Mouse (Mus musculus): ENCODE measurements around the gene Adh7.

Gene Adh7

GRCm38 (mm10) chr3:138217631-138218264 lies at the start of gene Adh7:
Adh7 (plus strand) TSS chr3:138217760.
- DNase-seq (ENCODE audit: inconsistent ontology term) = no peak

DNA sequence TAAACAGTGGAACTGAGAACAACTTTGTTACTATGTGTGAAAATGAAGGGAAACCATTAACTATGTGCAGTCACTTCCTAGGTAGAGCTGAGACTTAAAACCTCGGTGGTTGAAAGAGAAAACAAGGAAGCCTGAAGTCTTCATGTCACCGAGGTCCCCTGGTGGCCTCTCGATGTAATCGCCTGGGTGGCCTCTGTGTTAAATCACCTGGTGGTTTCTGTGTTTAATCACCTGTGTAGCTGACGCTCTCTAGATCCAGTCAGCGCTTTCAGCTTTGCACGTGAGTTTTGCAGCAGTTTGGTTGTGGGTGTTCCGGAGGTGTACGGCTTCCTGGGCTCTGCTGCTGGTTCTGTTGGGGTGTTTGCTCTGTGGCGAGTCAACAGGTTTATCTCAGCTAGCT lies 44.3 kb upstream of the Adh7 start:
- no peak for DNase-seq (ENCODE audit: inconsistent ontology term)

DNA sequence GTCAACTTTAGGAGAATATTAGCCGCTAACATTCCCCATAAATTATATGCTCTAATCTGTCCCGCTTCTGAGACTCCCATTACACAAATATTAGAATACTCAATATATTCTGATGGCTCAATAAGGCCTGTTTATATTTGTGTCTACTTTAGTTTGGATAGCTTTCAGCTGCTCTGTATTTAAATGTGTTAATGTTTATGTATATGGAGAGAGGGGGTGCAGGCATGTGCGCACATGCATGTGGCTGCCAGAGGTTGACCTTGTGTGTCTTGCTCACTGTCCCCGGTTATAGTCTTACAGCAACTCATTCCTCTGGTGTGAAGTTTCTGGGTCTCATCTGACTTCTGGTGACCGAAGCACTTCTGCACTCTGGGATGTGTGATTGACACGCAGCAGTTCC lies 42.0 kb upstream of the Adh7 start:
- no peak for DNase-seq (ENCODE audit: inconsistent ontology term)

- no peak for DNase-seq (ENCODE audit: inconsistent ontology term)
These were observed 35.5 kb upstream of the Adh7 start for GRCm38 (mm10) chr3:138182019-138182418.

DNA sequence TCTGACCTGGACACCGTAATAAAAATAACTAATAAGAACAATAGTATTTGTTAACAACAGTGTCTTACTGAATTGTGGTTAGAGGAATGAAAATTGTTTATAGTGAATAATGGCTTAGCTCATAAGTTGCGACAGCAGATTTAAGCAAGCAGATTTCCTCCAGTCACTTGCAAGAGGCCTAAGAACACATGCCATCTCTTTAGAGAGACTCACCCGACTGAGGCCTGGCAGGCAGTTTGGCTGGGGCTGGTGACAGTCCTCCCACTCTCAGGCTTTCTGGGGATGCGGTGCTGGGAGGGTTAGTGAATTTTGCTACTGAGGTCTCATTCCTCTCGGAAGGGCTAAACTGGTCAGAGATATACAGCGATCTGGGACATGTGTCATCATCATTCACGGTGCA lies 34.2 kb upstream of the Adh7 start:
- DNase-seq (ENCODE audit: inconsistent ontology term) = no peak

DNA sequence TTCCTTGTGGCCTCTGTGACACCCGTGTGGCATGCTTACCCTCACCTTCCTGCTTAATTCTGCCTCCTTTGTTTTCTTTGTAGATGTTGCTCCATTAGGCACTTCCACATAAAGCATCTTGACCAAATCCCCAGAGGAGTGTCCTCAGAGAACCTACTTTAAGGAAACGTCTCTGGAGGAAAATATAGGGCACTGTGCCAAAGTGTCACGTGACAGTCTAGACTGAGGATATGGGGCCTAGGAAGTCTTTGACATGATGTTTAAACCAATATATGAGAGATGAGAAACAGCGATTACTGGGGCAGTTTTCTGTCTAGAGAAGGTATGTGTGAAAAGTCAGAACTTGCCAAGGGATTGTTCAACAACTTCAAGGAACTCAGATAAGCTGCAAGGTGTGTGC lies 32.3 kb upstream of the Adh7 start:
- DNase-seq (ENCODE audit: inconsistent ontology term) = no peak

- DNase-seq (ENCODE audit: inconsistent ontology term) = no peak
These were observed 31.3 kb upstream of the Adh7 start for GRCm38 (mm10) chr3:138185995-138186930.

- no peak for DNase-seq (ENCODE audit: inconsistent ontology term)
These were observed 25.3 kb upstream of the Adh7 start for GRCm38 (mm10) chr3:138192260-138192659.

DNA sequence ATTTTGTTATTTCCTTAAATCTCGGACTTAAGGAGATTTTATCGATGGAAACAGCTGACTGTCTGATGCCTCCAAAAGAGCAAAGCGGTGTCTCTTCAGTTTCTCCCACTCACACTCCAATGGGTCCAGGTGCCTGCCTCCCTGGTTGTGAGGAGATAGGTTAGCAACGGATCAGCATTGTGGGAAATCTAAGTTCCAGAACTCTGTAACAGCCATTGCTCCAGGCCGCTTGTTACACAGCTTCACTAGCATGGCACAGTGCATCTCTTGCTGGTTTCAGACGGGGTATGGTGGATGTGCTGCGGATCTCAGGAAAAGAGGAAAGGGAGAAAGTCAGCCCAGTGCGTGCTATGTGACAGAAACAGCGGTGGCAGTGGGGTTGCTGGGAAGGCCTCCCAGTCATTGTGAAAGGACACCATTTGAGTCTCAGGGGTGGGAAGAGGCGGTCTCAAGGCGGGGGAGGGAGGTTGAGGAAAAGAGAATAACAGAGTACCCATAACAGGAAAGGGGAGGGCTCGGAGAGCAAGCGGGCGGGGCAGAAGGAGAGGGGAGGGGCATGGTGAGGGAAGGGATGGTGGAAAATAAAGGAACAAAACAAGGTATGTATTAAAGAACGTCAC lies 23.8 kb upstream of the Adh7 start, which contains the start of gene 4930579F01Rik:
4930579F01Rik (minus strand) TSS at position 143 of the 620 bp plus-strand sequence.
- no peak for DNase-seq (ENCODE audit: inconsistent ontology term)

DNA sequence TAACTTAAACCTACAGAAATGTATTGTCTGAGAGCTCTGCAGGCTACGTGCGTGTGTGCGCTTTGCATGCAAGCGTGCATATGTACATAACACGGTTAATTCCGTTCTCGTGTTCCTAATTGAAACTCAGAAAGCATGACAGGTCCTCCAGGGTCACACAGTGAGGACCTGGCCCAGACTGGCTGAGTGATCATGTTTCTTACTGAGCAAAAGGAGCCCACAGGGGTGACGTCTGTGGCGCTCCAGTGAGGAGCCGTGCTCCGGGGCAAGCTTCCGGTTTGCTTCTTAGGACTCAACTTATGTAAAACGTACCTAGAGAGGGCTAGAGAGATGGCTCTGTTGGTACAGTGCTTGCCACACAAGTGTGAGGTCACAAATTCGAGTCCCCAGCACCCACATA lies 20.5 kb upstream of the Adh7 start:
- DNase-seq (ENCODE audit: inconsistent ontology term) = no peak

- peak; percentile 11 for DNase-seq (ENCODE audit: inconsistent ontology term)
These were observed 20.0 kb upstream of the Adh7 start for GRCm38 (mm10) chr3:138197556-138197955.

- peak; percentile 69 for DNase-seq (ENCODE audit: inconsistent ontology term)
These were observed 19.4 kb upstream of the Adh7 start for GRCm38 (mm10) chr3:138197973-138198721.

GRCm38 (mm10) chr3:138198722-138199068 lies 18.9 kb upstream of the Adh7 start:
- no peak for DNase-seq (ENCODE audit: inconsistent ontology term)

GRCm38 (mm10) chr3:138208821-138209220 lies 8.7 kb upstream of the Adh7 start:
- no peak for DNase-seq (ENCODE audit: inconsistent ontology term)

- no peak for DNase-seq (ENCODE audit: inconsistent ontology term)
These were observed 7.0 kb upstream of the Adh7 start for GRCm38 (mm10) chr3:138210432-138211075.

DNA sequence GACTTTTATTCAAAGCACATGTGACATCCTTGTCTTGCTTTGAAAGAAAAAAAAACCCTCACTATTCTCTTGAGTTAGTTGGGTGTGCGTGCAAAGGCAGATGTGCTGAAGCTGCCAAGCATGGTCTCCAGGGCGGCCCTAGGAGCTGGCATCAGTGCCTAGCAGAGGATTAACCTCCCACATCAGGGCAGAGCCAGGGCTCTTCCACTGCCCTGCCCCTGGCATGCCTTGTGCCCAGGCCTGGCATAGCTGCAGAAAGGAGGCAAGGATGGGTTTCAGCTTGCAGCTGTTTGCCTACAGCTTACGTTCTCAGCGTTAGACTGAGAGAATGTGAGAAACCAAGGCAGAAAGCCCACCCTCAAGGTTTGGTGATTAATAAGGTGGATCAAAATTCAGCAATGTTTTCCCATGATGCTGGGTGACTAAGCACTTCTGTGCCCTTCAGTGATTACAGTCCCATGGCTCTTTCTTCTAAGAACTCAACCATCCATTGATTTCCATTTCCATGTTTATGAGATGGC lies 5.1 kb upstream of the Adh7 start:
- DNase-seq (ENCODE audit: inconsistent ontology term) = no peak

DNA sequence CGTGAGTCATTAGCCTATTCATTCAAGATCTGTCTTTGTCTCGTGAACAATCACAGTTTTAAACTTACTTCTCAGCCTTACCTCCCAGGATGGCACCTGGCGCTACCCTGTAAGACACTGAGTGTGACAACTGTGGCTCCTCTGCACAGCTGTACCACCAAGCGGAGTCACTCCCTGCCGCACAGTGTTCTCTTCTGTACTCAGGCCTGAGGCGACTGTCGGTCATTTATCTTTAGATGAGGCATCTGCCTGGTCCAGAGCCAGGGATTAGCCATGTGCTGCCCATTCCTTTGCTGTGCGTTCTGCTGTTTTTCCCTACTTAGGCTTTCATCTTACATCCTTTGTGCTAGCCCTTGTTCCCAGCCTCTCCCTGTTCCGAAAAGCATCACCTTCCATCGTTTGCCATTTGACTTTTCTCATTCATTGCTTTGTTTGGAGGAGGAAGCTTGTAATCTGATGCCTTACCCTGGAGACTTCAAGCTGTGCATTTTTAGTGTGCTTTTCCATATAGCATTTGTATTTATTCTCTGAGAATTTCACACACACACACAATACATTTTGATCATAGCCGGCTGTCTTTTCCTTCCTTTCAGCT lies 2.1 kb upstream of the Adh7 start:
- no peak for DNase-seq (ENCODE audit: inconsistent ontology term)

- no peak for DNase-seq (ENCODE audit: inconsistent ontology term)
These were observed 1.5 kb upstream of the Adh7 start for GRCm38 (mm10) chr3:138216091-138216490.

DNA sequence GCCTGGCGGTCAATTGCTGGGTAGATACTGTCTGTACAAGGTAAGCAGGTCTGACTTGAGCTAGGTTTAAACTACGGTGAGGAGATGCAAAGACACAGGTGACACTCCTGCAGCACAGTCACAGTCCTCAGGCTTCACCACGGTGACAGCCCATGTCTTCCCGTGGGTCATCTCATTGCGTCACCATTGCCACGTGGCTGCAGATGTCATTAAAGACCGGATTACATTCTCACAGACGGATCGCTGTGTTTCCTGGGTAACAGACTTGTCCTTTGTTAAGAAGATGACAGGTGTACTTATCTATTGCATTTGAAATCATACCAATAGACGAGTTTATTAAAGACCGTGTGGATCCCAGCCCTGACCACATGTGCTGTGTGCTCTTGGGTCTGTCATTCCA lies 3.6 kb downstream of the Adh7 start:
- DNase-seq (ENCODE audit: inconsistent ontology term) = no peak

DNA sequence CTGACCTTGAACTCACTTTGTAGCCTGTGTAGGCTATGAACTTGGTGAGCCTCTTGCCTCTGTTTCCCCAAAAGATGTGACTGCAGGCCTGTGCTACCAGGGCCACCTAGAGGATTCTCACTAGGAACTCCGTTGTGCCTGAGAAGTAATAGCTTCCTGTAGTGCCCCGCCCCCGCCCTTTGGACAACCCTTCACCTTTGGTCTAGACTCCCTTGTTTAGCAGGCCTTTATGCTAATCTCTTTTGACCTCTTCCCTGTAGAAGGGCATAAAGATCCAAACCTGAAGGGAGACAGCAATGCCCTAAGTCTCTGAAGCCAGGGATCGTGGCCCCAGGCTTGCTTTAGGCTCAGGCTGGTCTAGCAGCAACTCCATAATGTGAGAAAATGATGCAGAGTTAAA lies 5.0 kb downstream of the Adh7 start:
- DNase-seq (ENCODE audit: inconsistent ontology term) = no peak

- no peak for DNase-seq (ENCODE audit: inconsistent ontology term)
These were observed 5.4 kb downstream of the Adh7 start for GRCm38 (mm10) chr3:138222952-138223351.

Measured in Muller cell, postnatal 12 days (primary cell).